Mouse (Mus musculus) mesoderm, embryonic 11.5 days (tissue): ENCODE data around the gene Cldn9.

Experiments used
- DNase-seq: peaks from one replicate; pipeline ENCODE4 v3.0.0-alpha.2; 2012; ENCODE audit warnings: low read depth, low spot score

Gene Cldn9

GRCm38 (mm10) chr17:23651363-23651762, 32.5 kb downstream of the Cldn9 start:
- no peak for DNase-seq

- DNase-seq = no peak
Measured at GRCm38 (mm10) chr17:23645894-23646293, 37.9 kb downstream of the Cldn9 start.

DNA sequence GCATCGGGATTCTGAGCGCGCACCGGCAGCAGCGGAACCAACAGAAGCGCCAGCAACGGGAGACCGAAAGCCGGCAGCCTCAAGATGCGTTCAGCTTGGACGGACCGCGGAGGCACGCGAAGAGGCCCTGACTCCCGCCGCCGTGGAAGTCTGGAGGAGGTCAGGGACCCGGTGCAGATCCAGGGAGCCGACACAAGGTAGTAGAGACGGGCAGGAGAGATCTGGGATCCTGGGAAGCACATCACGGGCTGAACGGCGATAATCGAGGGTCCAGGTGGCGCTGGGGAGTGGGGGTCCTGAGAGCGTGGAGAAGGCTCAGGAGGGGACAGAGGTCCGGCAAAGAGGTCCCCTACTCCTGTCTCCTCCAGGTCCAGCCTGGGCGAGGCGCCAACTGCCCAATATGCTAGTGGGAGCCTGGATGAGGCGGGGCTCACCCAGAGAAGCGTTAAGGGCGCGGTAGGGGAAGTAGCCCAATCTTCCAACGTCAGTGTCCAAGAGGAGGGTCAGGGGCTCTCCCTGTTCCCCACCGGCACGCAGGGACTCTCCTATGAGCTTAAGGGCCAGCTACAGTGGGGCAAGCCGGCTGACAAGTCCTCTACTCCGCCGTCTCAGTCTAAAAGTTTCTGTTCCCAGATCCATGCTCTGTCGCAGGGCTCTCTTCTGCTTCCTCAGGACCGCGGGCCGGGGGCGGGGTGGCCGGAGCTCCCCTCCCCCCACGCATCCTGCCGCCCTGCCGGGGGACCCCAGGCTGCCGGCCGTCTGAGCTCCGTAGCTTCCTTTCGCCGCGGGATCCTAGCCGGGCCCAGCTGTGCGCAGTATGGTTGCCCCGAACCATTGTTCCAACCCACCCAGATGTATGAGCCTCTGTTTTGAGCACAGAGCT, 39.0 kb downstream of the Cldn9 start, which contains the start of gene Mmp25:
Gene Mmp25 (minus strand): TSS at position 665 of the 883 bp plus-strand sequence.
- DNase-seq = peak; percentile 30
